Mouse (Mus musculus) kidney, adult 2 months (tissue): ENCODE data around the gene Sytl2. TPM values are rescaled to one million over a fixed set of nuclear protein-coding genes. Genes with fewer than 3 reads are reported as not detected.

Source experiments
- DNase-seq: peaks from one replicate; pipeline ENCODE4 v3.0.0; 2021
- H3K27ac ChIP-seq: fragments of 200-500 bp; 2 replicates; pipeline ENCODE4 v1.5.1; 2012; ENCODE audit warnings: low read depth, low read length, control low read depth, inconsistent platforms; ENCODE audit not compliant: insufficient read depth
- H3K27me3 ChIP-seq: fragments of 200-500 bp; replicated peaks from 2 replicates; pipeline ENCODE4 v1.6.1; 2012; ENCODE audit warnings: mild to moderate bottlenecking, moderate library complexity, low read length, inconsistent platforms; ENCODE audit not compliant: control insufficient read depth, insufficient read depth
- H3K36me3 ChIP-seq: fragments of 200-500 bp; 2 replicates; pipeline ENCODE4 v1.6.1; 2012; ENCODE audit warnings: mild to moderate bottlenecking, moderate library complexity, low read length, inconsistent platforms; ENCODE audit not compliant: control insufficient read depth, insufficient read depth
- H3K4me1 ChIP-seq: fragments of 200-500 bp; 2 replicates; pipeline ENCODE4 v1.6.1; 2011; ENCODE audit warnings: low read length; ENCODE audit not compliant: control insufficient read depth, insufficient read depth
- H3K4me3 ChIP-seq: fragments of 200-500 bp; 2 replicates; pipeline ENCODE4 v1.5.1; 2011; ENCODE audit warnings: mild to moderate bottlenecking, low read depth, low read length, control low read depth; ENCODE audit not compliant: insufficient read depth
- CTCF ChIP-seq: fragments of 200-500 bp; conservative IDR thresholded peaks from 2 replicates; pipeline ENCODE4 v1.5.1; 2011; ENCODE audit warnings: low read depth, mild to moderate bottlenecking, control low read depth, low read length, moderate library complexity, mixed read lengths; ENCODE audit not compliant: insufficient read depth, insufficient read length
- POLR2A ChIP-seq: fragments of 200-500 bp; IDR thresholded peaks from one replicate; pipeline ENCODE4 v1.6.1; 2011; ENCODE audit warnings: low read depth, low read length, control low read depth
- WGBS: fragments of 180-500 bp; shearing (Covaris S2); methylation state at CpG from one replicate; pipeline ENCODE4 v1.1.7; 2018; 5-methylcytosine and 5-hydroxymethylcytosine counted together
- polyA plus RNA-seq: library from polyadenylated mRNA; depleted of rRNA; stranded (reverse); fragments of >200 nt; gene quantifications from 2 replicates; pipeline ENCODE4 v1.2.3, GENCODE M21; 2012

Sytl2 gene
- polyA plus RNA-seq, 1 experiment = 9.0 TPM

- peaks cover 2% of the 10 kb centered on the region; the same call in 1 of the 2 replicates for H3K4me1 ChIP-seq
- DNase-seq = no peak
- H3K36me3 ChIP-seq = no peaks in the 10 kb centered on the region
- H3K27ac ChIP-seq = no peak overlapping the region
- no peak overlapping the region for H3K4me3 ChIP-seq
- WGBS = 70% methylated on average over 5 of the region's 5 CpGs
- TF ChIP-seq POLR2A (no peak), CTCF (no peak)
- no peaks in the 10 kb centered on the region for H3K27me3 ChIP-seq
Measured at GRCm38 (mm10) chr7:90349014-90349413, 47.0 kb downstream of the Sytl2 start.

GRCm38 (mm10) chr7:90352183-90352582 lies 50.1 kb downstream of the Sytl2 start:
- WGBS = 87% methylated on average over 3 of the region's 3 CpGs
- H3K27ac ChIP-seq = no peak overlapping the region
- no peaks in the 10 kb centered on the region for H3K36me3 ChIP-seq
- no peak overlapping the region for H3K4me3 ChIP-seq
- H3K4me1 ChIP-seq = peaks cover 2% of the 10 kb centered on the region; the same call in 1 of the 2 replicates
- H3K27me3 ChIP-seq = no peaks in the 10 kb centered on the region
- no peak for DNase-seq
- TF ChIP-seq POLR2A = no peak
- TF ChIP-seq CTCF = no peak

GRCm38 (mm10) chr7:90353488-90354228 lies 51.6 kb downstream of the Sytl2 start:
- no peaks in the 10 kb centered on the region for H3K4me1 ChIP-seq
- DNase-seq = no peak
- no peak overlapping the region for H3K4me3 ChIP-seq
- WGBS = 75% methylated on average over 12 of the region's 12 CpGs
- TF ChIP-seq CTCF = no peak
- TF ChIP-seq POLR2A = no peak
- no peaks in the 10 kb centered on the region for H3K36me3 ChIP-seq
- no peak overlapping the region for H3K27ac ChIP-seq
- no peaks in the 10 kb centered on the region for H3K27me3 ChIP-seq

- Histone ChIP-seq H3K27ac (no peak overlapping the region), H3K4me3 (no peak overlapping the region), H3K36me3 (no peaks in the 10 kb centered on the region), H3K27me3 (no peaks in the 10 kb centered on the region), H3K4me1 (no peaks in the 10 kb centered on the region)
- no peak for DNase-seq
- TF ChIP-seq POLR2A (no peak), CTCF (no peak)
- WGBS = 92% methylated on average over 2 of the region's 2 CpGs
Measured at GRCm38 (mm10) chr7:90354229-90354604, 52.2 kb downstream of the Sytl2 start.

DNA sequence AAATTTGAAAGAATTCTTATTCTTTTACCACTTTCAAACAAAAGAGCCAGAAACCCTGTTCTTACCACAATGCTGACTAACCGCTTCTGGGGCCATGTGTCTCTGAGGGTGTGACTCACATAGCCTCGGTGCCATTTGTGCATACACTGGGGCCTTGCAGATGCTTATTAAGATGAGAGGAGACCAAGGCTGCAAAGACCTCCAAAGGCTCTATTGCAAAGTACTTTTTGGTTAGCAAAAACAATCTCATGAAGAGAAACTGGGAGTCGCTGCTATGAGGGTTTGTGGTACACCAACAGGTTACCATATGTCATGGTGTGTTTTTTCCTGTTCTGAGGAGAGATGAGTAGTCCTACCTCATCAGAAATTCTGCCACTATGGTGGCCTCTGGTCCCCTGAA lies 53.4 kb downstream of the Sytl2 start:
- H3K4me3 ChIP-seq = no peak overlapping the region

DNA sequence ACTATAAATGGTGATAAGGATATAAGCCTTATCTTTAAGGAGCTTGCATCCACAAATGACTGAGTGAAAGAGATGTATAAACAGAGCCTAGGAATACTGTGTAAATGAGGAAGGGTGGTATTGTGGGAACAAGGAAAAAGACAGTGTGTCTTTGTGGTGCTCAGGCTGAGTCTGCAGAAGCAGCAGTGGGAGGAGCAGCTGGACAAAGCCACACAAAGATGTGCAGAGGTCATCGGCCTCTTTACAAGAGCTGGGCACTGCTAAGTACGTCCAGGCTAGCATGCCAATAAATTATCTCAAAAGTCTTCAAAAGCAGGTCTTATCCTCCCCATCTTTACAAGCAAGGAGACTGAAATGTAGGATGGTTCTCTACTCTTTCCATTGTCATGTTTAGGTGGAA lies 53.9 kb downstream of the Sytl2 start:
- DNase-seq = no peak
- TF ChIP-seq CTCF (no peak), POLR2A (no peak)
- 60% methylated on average over 2 of the region's 2 CpGs for WGBS

More for the DNA sequence above, 53.4 kb downstream of the Sytl2 start:
- DNase-seq = no peak
- Histone ChIP-seq H3K27ac (no peak overlapping the region), H3K27me3 (no peaks in the 10 kb centered on the region), H3K4me1 (no peaks in the 10 kb centered on the region), H3K36me3 (no peaks in the 10 kb centered on the region)
- 84% methylated on average over 3 of the region's 3 CpGs for WGBS
- TF ChIP-seq CTCF = no peak
- no peak for TF ChIP-seq POLR2A

DNA sequence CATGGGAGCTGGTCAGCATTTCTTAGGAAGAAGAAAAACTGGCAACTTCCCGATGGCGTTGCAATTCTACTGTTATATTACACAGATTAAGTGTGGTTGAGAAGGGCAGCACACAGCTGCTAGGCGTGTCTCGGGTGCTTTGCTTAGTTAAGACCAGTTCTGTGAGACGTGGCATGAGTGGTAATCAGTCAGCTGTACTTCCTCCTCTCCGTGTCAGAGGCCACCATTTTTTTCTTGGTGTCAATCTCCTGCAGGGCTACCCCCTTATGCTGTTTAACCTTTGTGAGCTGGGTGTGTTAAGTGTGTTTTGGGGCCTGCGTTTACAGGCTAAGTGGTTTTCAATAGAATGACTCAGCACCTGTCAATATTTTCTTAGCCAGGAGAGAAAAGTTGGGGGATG lies 60.7 kb downstream of the Sytl2 start:
- DNase-seq = no peak
- no peak overlapping the region for H3K27ac ChIP-seq
- H3K4me1 ChIP-seq = no peaks in the 10 kb centered on the region
- H3K27me3 ChIP-seq = no peaks in the 10 kb centered on the region
- H3K36me3 ChIP-seq = no peaks in the 10 kb centered on the region
- H3K4me3 ChIP-seq = no peak overlapping the region
- TF ChIP-seq CTCF (no peak), POLR2A (no peak)
- WGBS = 64% methylated on average over 7 of the region's 7 CpGs

More for the DNA sequence above, 53.9 kb downstream of the Sytl2 start:
- no peak overlapping the region for H3K27ac ChIP-seq
- H3K36me3 ChIP-seq = no peaks in the 10 kb centered on the region
- H3K4me1 ChIP-seq = no peaks in the 10 kb centered on the region
- no peak overlapping the region for H3K4me3 ChIP-seq
- H3K27me3 ChIP-seq = no peaks in the 10 kb centered on the region

DNA sequence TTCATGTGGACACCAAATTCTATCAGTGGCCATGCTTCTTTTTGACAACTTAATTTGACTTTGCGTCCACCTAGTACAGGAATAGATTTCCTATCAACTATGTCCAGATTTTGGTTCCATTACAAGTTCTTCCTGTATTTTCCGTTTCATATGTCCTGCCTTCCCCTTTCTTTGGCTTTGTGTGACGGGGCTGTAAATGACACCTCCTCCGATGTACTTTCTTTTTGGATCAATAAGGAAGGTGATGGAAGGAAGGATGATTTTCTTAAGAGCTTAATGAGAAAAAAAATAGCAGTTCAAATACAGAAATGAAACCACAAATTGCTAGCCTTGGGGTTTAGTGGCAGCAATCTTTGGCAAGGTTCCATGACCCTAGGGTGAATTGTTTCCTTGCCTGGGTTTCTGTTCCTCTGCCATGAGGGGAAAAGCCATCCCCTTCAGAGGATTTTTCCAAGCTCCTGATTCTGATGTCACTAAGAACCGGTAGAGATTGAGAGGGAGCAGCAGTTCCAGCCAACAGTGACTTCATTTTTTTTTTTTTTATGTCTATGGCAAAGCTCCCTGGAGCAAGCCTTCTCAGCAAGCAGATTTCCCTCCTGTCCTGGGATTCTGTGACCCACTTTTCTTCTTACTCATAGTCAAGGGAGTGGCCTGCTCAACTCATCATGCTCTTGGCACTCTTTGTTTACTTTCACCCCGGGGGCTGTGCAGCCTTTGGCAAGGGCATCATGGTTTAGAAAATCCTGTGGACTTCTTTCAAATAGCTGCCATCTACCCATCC lies 68.2 kb downstream of the Sytl2 start:
- peak; percentile 67 for DNase-seq
- H3K27ac ChIP-seq = peak overlapping the region; percentile 45; the same call in 1 of the 2 replicates
- TF ChIP-seq POLR2A (no peak), CTCF (no peak)
- WGBS = 58% methylated on average over 6 of the region's 6 CpGs
- H3K4me1 ChIP-seq = peaks cover 3% of the 10 kb centered on the region; the same call in 1 of the 2 replicates
- H3K36me3 ChIP-seq = no peaks in the 10 kb centered on the region
- H3K4me3 ChIP-seq = no peak overlapping the region
- no peaks in the 10 kb centered on the region for H3K27me3 ChIP-seq
